Mouse (Mus musculus) kidney, adult 2 months (tissue): ENCODE measurements at regions not wholly inside any gene's neighbourhood (a gene's known extent, or its start where the extent isn't known, plus 50 kb on each side); places are given as distances from the start of the nearest gene placed in this dataset.

Experiments used
- DNase-seq: peaks from one replicate; pipeline ENCODE4 v3.0.0; 2021
- H3K27ac ChIP-seq: fragments of 200-500 bp; 2 replicates; pipeline ENCODE4 v1.5.1; 2012; ENCODE audit warnings: low read depth, low read length, control low read depth, inconsistent platforms; ENCODE audit not compliant: insufficient read depth
- H3K27me3 ChIP-seq: fragments of 200-500 bp; replicated peaks from 2 replicates; pipeline ENCODE4 v1.6.1; 2012; ENCODE audit warnings: mild to moderate bottlenecking, moderate library complexity, low read length, inconsistent platforms; ENCODE audit not compliant: control insufficient read depth, insufficient read depth
- H3K36me3 ChIP-seq: fragments of 200-500 bp; 2 replicates; pipeline ENCODE4 v1.6.1; 2012; ENCODE audit warnings: mild to moderate bottlenecking, moderate library complexity, low read length, inconsistent platforms; ENCODE audit not compliant: control insufficient read depth, insufficient read depth
- H3K4me1 ChIP-seq: fragments of 200-500 bp; 2 replicates; pipeline ENCODE4 v1.6.1; 2011; ENCODE audit warnings: low read length; ENCODE audit not compliant: control insufficient read depth, insufficient read depth
- H3K4me3 ChIP-seq: fragments of 200-500 bp; 2 replicates; pipeline ENCODE4 v1.5.1; 2011; ENCODE audit warnings: mild to moderate bottlenecking, low read depth, low read length, control low read depth; ENCODE audit not compliant: insufficient read depth
- CTCF ChIP-seq: fragments of 200-500 bp; conservative IDR thresholded peaks from 2 replicates; pipeline ENCODE4 v1.5.1; 2011; ENCODE audit warnings: low read depth, mild to moderate bottlenecking, control low read depth, low read length, moderate library complexity, mixed read lengths; ENCODE audit not compliant: insufficient read depth, insufficient read length
- POLR2A ChIP-seq: fragments of 200-500 bp; IDR thresholded peaks from one replicate; pipeline ENCODE4 v1.6.1; 2011; ENCODE audit warnings: low read depth, low read length, control low read depth
- WGBS: fragments of 180-500 bp; shearing (Covaris S2); methylation state at CpG from one replicate; pipeline ENCODE4 v1.1.7; 2018; 5-methylcytosine and 5-hydroxymethylcytosine counted together

DNA sequence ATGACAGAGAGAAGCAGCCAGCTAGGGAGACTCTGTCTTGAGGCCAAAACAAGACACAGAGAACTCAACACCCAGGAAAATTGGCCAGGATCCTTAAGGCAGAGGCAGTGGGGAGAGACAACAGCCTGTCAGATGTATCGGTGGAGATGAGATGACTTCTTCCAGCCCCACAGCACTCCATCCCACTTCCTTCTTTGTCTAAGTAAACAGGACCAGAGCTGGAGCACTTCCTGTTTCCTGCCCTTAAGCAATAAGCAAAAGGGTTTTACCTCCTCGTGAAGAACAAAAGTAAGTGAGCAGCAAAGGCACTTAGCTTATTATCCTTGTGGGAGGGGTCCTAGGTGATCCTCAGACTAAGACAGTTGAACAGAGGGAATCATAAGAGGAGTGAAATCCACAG is 212.0 kb upstream of the Nr4a3 start:
- 49% methylated on average over 2 of the region's 2 CpGs for WGBS
- no peaks in the 10 kb centered on the region for H3K4me1 ChIP-seq
- TF ChIP-seq CTCF (no peak), POLR2A (no peak)
- H3K4me3 ChIP-seq, result no peak overlapping the region
- H3K27ac ChIP-seq, result no peak overlapping the region
- peak; percentile 4 for DNase-seq
- no peaks in the 10 kb centered on the region; the same call in 1 of the 2 replicates for H3K27me3 ChIP-seq
- no peaks in the 10 kb centered on the region for H3K36me3 ChIP-seq

DNA sequence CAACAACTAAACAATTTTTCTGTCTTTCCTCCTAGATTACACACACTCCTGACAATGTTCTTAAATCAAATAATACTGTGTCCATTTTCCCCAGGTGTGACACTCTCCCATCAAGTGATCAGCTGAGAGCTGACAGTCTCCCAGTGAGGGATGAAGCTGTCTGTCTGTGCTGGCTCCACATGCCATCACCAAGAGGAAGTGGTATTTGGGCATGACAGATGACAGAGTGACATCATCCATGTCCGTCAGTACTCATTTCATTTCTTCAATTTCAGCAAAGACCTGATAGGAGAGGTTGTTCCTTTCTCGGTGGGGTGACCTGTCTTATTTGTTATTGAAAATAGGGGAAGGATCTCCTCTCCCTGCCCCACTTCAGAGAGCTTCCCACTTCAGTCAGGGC is 206.5 kb upstream of the Nr4a3 start:
- H3K36me3 ChIP-seq, result no peaks in the 10 kb centered on the region
- H3K4me3 ChIP-seq, result no peak overlapping the region
- no peaks in the 10 kb centered on the region; the same call in 1 of the 2 replicates for H3K27me3 ChIP-seq
- TF ChIP-seq POLR2A (no peak), CTCF (no peak)
- no peak overlapping the region for H3K27ac ChIP-seq
- WGBS, result 69% methylated on average over 2 of the region's 2 CpGs
- H3K4me1 ChIP-seq, result no peaks in the 10 kb centered on the region
- peak; percentile 7 for DNase-seq

DNA sequence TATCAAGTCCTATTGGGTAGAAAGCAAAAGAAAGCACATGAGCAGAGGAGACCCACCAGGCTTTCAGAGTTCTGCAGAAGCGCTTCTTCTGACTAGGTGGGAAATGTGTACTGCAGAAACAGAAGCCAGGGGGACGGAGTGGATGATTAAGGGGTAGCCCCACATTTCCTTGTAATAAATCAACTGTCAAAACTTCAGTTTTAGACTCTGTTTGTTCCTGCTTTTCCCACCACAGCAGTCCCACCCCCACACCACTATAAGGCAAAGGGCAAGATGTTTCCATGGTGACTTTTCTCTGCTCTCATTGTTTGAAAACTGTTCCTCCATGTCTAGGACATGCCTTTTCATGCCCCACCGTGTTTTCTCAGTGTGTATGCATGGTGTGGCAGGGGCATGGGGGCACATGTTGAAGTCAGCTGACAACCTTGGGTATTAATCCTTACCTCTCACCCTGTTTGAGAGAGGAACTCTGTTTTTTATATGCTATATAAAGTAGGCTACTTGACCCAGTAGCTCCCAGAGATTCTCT is 202.8 kb upstream of the Nr4a3 start:
- DNase-seq, result no peak
- TF ChIP-seq CTCF, result no peak
- no peak for TF ChIP-seq POLR2A
- 45% methylated on average over 3 of the region's 3 CpGs for WGBS
- Histone ChIP-seq H3K36me3 (no peaks in the 10 kb centered on the region), H3K27me3 (no peaks in the 10 kb centered on the region; the same call in 1 of the 2 replicates), H3K4me1 (no peaks in the 10 kb centered on the region), H3K4me3 (no peak overlapping the region), H3K27ac (no peak overlapping the region)

DNA sequence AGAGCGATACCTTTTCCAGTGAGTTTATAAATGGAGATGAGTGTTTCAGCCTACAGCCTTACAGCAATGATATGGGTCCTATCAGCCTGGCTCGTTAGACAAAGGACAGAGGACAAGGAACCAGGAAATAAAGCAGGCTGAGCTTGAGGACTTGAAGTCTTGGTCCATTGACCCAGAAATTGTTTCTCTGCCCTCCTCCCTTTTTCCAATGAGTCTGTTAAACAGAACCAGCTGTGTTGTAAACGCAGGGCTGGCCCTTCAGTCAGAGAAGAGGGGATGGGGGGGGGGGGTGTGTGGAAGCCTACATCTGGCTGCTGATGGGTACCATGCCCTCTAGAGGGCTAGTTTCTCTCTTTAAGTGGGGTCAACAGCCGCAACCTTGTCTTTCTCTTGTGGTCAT is 199.7 kb upstream of the Nr4a3 start:
- no peaks in the 10 kb centered on the region; the same call in 1 of the 2 replicates for H3K27me3 ChIP-seq
- H3K36me3 ChIP-seq, result no peaks in the 10 kb centered on the region
- H3K4me1 ChIP-seq, result no peaks in the 10 kb centered on the region
- no peak overlapping the region for H3K4me3 ChIP-seq
- TF ChIP-seq POLR2A (no peak), CTCF (no peak)
- DNase-seq, result no peak
- no peak overlapping the region for H3K27ac ChIP-seq
- 49% methylated on average over 4 of the region's 4 CpGs for WGBS

DNA sequence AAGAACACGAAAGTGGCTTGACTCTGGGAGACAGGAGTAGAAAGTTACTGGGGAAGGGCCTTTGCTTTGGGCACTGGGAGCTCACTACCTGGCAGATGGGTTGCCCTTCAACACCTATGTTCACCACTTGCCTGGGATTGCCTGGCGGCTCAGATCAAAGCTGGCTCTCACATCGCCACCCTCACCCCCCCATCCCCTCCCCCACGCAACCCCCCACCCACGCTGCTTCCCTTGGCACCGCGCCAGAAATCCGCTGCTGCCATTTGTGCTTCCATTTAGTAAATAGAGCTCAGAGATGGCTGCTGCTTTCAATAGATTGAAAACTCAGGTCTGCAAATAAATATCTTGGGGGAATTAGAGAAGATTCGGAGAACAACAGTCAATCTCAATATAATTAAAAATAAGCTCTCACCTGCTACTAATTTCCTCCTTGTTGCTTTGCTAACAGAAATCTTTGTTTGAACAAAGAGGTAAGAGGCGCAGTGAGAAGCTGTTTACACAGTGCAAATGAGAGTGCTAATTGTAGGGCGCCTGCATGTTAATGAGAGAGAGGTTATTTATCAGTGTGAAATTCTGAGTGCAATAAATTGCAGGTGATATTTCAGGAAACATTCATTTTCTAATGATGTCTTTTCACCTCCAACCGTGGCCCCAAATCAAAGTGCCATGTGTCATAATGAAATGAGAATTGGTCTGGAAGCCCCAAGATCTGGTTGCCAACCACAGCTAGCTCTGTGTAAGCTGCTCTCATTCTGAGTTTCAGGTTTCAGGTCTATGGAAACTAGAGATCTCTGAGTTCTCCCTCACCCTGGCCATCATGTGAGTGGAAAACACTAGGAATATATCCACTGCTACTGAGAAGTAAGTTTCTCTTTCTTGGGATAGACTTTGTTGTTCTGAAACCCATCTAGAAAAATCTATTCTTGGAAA is 198.3 kb upstream of the Nr4a3 start:
- TF ChIP-seq CTCF, result no peak
- no peak for TF ChIP-seq POLR2A
- WGBS, result 39% methylated on average over 12 of the region's 12 CpGs
- Histone ChIP-seq H3K4me1 (no peaks in the 10 kb centered on the region), H3K27ac (no peak overlapping the region), H3K36me3 (no peaks in the 10 kb centered on the region), H3K27me3 (no peaks in the 10 kb centered on the region; the same call in 1 of the 2 replicates), H3K4me3 (no peak overlapping the region)
- no peak for DNase-seq

DNA sequence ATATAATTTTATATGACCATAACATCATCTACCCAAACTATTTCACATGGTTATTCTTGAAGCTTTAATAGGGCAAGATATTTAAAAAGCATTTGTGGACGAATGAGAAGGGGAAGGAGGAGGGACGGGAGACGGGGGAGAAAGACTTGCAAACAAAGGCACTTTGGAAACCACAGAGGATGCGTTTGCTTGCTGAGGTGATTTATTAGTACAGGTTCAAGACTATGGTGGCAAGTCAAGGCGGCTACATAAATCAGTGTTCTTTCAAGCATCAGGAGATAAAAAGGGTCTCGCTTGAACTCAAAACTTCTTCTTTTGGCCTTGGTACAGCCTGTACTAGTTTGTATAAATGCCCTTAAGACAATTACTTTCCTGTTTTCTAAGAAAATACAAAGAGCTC is 183.8 kb upstream of the Nr4a3 start:
- WGBS, result 18% methylated on average over 6 of the region's 6 CpGs

DNA sequence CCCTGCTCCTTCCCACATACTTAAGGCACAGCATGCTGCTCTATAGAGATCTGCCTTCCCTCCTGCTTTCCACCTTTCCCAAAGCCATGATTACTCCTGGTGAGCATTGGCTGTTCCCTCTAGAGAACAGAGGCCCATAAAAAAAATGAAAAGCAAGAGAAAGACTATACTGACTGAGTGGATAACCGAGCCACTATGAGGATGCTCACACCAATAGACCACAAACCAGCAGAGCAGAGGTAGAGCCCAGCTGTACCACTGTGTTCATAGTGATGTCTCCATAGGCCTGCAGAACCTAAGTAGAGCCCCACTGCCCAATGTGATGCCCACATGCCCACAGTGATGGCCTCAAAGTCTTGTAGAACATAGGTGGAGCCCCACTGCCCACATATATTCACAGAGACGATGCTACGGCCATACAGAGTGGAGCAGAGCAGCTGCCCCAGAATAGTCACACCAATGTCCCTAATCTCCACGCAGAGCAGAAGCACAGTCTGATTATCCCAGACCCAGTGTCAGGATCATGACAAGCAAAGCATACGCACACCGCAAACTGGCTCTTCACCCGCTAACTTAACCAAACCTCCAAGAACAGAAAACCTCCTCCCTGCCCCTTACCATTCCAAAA is 174.8 kb upstream of the Nr4a3 start:
- WGBS, result 94% methylated on average over 7 of the region's 7 CpGs
- Histone ChIP-seq H3K27me3 (no peaks in the 10 kb centered on the region), H3K27ac (no peak overlapping the region), H3K36me3 (no peaks in the 10 kb centered on the region), H3K4me3 (no peak overlapping the region), H3K4me1 (no peaks in the 10 kb centered on the region)
- no peak for DNase-seq
- TF ChIP-seq CTCF (no peak), POLR2A (no peak)

More for the DNA sequence above, 183.8 kb upstream of the Nr4a3 start:
- H3K27ac ChIP-seq, result no peak overlapping the region
- no peak for TF ChIP-seq CTCF
- TF ChIP-seq POLR2A, result no peak
- H3K27me3 ChIP-seq, result no peaks in the 10 kb centered on the region
- H3K4me3 ChIP-seq, result no peak overlapping the region
- DNase-seq, result no peak
- H3K4me1 ChIP-seq, result no peaks in the 10 kb centered on the region
- no peaks in the 10 kb centered on the region for H3K36me3 ChIP-seq
